Mouse (Mus musculus): ENCODE data around the gene Pmpcb. TPM values are rescaled to one million over a fixed set of nuclear protein-coding genes. Genes with fewer than 3 reads are reported as not detected.
A peak's percentile ranks its signal among the peaks of the same experiment; 100 is the strongest.
"Not testable (repeated sequence)": the region's sequence is repeated elsewhere in the genome, so short reads cannot be mapped to it uniquely, and the experiment has no call there.

Pmpcb gene
- 88.5 and 94.9 TPM in 2 replicates for polyA plus RNA-seq (2016; fragmentation: Nextera tagmentation; extraction: Ambion mirVana)

DNA sequence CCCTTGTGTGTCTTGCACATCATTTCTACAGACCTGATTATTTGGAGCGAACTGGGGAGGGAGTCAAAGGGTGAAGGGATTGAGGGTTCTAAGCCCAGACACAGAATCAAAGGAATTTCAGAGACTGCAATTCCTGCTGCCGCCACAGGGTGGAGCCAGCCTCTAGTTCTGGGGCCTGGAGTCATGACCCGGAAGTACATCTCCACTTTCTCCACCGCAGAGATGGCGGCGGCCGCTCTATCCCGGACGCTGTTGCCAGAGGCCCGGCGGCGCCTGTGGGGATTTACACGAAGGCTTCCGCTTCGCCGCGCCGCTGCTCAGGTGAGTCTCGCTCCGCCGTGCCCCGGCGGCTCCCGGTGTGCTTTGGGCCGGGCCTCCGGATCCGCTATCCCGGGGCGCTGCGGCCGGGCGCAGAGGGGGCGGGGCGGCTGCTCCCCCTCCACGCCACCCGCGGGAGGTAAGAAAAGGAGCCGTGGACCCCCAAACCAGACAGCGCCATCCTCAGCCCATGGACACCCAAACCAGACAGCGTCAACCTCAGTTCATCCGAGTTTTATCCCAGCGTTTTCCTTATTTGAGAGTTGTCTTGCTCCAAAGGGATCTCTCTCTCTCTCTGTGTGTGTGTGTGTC lies at the start of gene Pmpcb:
TSS of gene Pmpcb (plus strand) at position 186 of the 630 bp plus-strand sequence.
- Histone ChIP-seq H3K4me1 (peaks cover 46% of the 10 kb centered on the region), H3K4me2 (peak within 1 kb of the TSS; percentile 85), H3K27ac (peak within 1 kb of the TSS; percentile 89), H3K4me3 (replicated peaks) (peak within 1 kb of the TSS; percentile 93), H3K9me3 (no peaks in the 10 kb centered on the region), H3K27me3 (no peaks in the 10 kb centered on the region), H3K36me3 (replicated peaks) (peaks cover 35% of the 10 kb centered on the region), H3K9ac (peak within 1 kb of the TSS; percentile 86)
- ATAC-seq (ENCODE audit: low FRiP score): peak; percentile 67
- under 1% methylated on average over 42 of the region's 42 CpGs for WGBS

DNA sequence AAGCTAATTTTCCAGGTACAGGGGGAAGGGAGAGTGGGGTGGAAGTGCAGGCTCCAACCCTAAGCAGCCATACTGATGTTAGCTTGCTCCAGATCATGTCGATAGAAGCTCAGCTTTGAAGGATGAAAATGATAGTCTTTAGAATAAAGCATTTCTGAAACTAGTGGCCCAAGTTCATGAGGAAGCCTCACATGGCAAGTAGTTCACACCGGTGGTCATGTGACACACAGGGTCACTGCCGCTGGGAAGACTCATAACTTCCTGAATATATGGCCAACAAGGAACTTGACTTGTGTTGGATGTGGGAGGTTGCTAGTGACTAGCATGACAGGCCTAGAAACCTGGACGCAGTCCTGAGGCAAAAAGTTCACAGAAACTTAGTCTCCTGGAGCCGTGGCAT lies 44.7 kb upstream of the Pmpcb start:
- ATAC-seq (ENCODE audit: low FRiP score): no peak
- no peaks in the 10 kb centered on the region for H3K9me3 ChIP-seq
- 92% methylated on average over 5 of the region's 5 CpGs for WGBS
- no peaks in the 10 kb centered on the region for H3K4me1 ChIP-seq
- no peak overlapping the region for H3K4me2 ChIP-seq
- no peaks in the 10 kb centered on the region for H3K27me3 ChIP-seq
- no peak overlapping the region for H3K9ac ChIP-seq
- no peak overlapping the region for H3K27ac ChIP-seq
- H3K36me3 ChIP-seq (replicated peaks): peaks cover 14% of the 10 kb centered on the region
- no peak overlapping the region for H3K4me3 ChIP-seq (replicated peaks)

DNA sequence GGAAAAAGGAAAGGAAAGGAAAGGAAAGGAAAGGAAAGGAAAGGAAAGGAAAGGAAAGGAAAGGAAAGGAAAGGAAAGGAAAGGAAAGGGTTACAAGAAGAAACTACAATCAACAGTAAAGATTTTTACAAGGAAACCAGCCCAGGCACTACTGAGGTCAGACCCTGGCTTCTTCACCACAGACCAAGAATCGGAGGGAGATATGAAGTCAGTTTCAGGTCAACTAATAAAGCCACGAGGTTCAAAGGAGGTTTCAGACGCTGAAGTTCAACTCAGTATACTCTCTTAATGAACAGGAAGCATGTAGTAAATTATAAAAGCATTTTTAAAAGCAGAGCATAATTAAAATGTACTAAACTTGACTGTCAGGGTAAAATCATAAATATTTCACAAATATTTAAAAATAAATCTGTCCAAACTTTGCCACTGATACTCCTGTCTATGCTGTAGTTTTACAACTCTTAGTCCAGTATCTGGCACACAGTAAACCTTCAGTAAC lies 43.5 kb upstream of the Pmpcb start:
- H3K4me3 ChIP-seq (replicated peaks): no peak overlapping the region
- 89% methylated on average over 3 of the region's 3 CpGs for WGBS
- no peak overlapping the region for H3K9ac ChIP-seq
- no peaks in the 10 kb centered on the region for H3K9me3 ChIP-seq
- H3K4me2 ChIP-seq: no peak overlapping the region
- no peak for ATAC-seq (ENCODE audit: low FRiP score)
- no peaks in the 10 kb centered on the region for H3K27me3 ChIP-seq
- no peak overlapping the region for H3K27ac ChIP-seq
- H3K36me3 ChIP-seq (replicated peaks): peaks cover 13% of the 10 kb centered on the region
- no peaks in the 10 kb centered on the region for H3K4me1 ChIP-seq

DNA sequence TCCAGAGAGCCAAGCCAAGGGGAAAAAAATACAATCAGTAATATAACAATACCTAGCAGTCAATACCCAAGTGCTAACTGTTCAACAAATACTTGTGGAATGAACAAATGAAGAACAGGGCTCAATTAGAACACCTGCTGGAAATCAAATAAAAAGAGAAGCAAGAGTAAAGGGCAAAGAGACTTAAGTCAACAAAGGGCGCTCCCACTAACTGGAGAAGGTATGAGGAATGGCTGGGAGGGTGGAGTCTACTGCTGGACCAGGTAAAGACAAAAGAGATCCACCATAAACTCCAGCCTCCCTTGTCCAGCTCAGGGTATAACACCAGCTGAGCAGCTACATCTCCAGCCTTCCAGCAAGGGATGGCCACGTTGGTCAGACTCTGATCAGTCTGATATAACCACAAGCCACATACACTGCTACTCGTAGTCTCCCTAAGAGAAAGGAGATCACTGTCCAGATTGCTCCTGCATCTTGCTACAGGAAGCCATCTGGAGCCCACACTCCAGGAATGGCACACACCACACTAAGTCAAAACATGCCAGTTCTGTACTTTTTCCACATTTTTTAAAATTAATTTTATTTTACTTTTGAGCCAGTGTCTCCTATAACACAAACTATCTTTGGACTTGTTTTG lies 42.0 kb upstream of the Pmpcb start:
- Histone ChIP-seq H3K36me3 (replicated peaks) (no peaks in the 10 kb centered on the region), H3K9ac (no peak overlapping the region), H3K9me3 (no peaks in the 10 kb centered on the region), H3K4me2 (no peak overlapping the region), H3K4me3 (replicated peaks) (no peak overlapping the region), H3K27ac (no peak overlapping the region), H3K27me3 (no peaks in the 10 kb centered on the region), H3K4me1 (no peaks in the 10 kb centered on the region; the same call in 1 of the 2 replicates)
- ATAC-seq (ENCODE audit: low FRiP score): no peak
- WGBS: 89% methylated on average over 3 of the region's 3 CpGs

DNA sequence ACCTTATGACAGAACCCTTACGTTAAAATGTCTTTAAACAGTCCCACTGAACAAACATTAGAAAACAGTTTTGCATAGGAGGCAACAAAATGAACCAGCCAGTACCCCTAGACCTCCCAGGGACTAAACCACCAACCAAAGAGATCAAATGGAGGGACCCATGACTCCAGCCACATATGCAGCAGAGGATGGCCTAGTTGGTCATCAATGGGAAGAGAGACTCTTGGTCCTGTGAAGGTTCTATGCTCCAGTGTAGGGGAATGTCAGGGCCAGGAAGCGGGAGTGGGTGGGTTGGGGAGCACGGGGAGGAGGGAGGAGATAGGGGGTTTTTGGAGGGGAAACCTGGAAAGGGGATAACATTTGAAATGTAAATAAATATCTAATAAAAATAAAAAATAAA lies 37.4 kb upstream of the Pmpcb start:
- 85% methylated on average over 3 of the region's 3 CpGs for WGBS

DNA sequence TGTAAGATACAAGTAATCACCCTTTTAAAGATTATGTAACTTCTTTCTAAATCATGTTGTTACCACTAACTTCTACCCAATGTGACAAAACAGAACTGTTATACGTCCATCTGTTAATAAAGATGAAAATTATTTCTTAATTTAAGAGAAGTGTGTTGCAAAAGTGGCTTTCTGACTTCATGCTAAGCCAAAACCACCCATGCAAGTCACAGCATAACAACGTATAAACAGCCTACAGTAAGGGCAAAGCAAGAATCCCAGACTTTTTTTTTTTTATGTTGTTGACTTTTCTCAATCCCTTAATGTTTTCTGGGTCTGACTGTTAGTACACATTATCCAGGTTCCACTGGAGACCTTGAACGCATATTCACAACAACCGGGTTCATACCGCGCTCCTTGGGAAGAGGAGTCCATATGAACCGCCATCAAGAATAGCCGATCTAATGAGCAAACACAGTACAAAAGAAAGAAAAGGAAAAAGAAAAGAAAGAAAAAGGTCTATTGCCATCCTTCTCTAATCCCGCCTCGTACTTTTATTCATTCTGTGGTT lies 36.6 kb upstream of the Pmpcb start:
- H3K4me2 ChIP-seq: peak overlapping the region; percentile 61
- peak overlapping the region; percentile 68 for H3K4me3 ChIP-seq (replicated peaks)
- ATAC-seq (ENCODE audit: low FRiP score): no peak
- H3K9ac ChIP-seq: peak overlapping the region; percentile 65
- no peak overlapping the region for H3K27ac ChIP-seq
- WGBS: 8% methylated on average over 10 of the region's 10 CpGs
- no peaks in the 10 kb centered on the region for H3K36me3 ChIP-seq (replicated peaks)
- no peaks in the 10 kb centered on the region for H3K9me3 ChIP-seq
- H3K4me1 ChIP-seq: no peaks in the 10 kb centered on the region; the same call in 1 of the 2 replicates
- no peaks in the 10 kb centered on the region for H3K27me3 ChIP-seq

More for the DNA sequence above, 37.4 kb upstream of the Pmpcb start:
- not testable (repeated sequence) for H3K27me3 ChIP-seq; H3K27ac ChIP-seq; H3K9me3 ChIP-seq; H3K9ac ChIP-seq; H3K4me1 ChIP-seq; ATAC-seq (ENCODE audit: low FRiP score); H3K36me3 ChIP-seq (replicated peaks)
- H3K4me2 ChIP-seq: peak overlapping the region; percentile 51
- peak overlapping the region; percentile 24 for H3K4me3 ChIP-seq (replicated peaks)

DNA sequence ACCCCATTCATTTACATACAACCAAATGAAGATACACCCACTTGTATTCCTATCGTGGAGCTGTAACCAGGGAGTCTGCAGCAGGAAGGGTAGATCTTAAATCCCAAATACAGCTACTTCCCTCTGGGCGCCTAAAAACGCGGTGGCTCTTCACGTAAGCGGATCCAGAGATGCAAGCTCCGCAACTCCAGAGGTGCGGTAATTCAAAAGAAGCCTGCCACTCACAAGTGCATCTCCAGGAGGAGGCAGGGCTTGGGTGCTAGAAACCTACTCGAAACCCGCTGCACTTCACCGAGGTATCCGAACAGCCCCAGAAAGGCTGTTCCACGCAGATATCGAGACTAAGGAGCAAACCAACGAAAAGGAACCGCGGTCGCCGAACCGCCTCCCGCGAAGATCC lies 36.0 kb upstream of the Pmpcb start:
- Histone ChIP-seq H3K4me2 (peak overlapping the region; percentile 61), H3K36me3 (replicated peaks) (no peaks in the 10 kb centered on the region)

DNA sequence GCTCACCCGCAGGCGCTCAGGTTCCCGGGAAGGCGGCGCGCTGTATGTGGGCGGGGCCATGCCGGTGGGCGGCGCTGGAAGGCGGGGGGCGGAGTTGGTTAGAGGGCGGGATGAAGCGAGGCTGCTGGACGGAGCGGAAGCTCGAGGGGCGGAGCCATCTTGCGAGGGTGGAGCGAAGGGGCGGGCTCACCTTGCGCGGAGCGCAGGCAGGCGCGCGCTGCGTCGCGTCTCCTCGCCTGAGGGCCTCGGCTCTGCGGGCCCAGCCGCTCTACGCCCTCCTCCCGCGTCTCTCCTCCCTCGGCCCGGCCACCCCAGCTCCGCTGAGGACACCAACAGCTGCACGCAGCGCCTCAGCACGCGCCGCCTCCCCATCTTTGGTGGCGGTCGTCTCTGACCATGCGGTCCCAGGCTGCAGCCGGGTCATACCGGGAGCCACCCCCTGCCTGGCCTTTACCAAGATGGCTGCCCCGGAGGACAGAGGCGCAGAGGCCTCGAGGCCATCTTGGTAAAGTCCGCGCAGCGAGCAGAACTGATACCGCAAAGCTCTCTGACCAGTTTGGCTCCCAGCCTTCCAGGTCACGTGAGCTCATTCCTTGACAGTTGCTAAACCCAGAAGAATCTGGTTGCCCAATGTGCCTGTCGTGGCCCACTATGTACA lies 35.5 kb upstream of the Pmpcb start, which contains the start of gene Napepld:
TSS of gene Napepld (minus strand) at position 46 of the 658 bp plus-strand sequence.
- Histone ChIP-seq H3K36me3 (replicated peaks) (no peaks in the 10 kb centered on the region), H3K9me3 (no peaks in the 10 kb centered on the region), H3K4me1 (no peaks in the 10 kb centered on the region; the same call in 1 of the 2 replicates), H3K4me2 (peak within 1 kb of the TSS; percentile 61), H3K9ac (peak within 1 kb of the TSS; percentile 81), H3K4me3 (replicated peaks) (peak within 1 kb of the TSS; percentile 68), H3K27ac (peak within 1 kb of the TSS; percentile 97), H3K27me3 (no peaks in the 10 kb centered on the region)
- ATAC-seq (ENCODE audit: low FRiP score): peak; percentile 99
- whole genome bisulfite sequencing: under 1% methylated on average over 59 of the region's 59 CpGs

More for the DNA sequence above, 36.0 kb upstream of the Pmpcb start:
- under 1% methylated on average over 22 of the region's 22 CpGs for WGBS
- H3K9ac ChIP-seq: peak overlapping the region; percentile 65
- peak; percentile 75 for ATAC-seq (ENCODE audit: low FRiP score)
- peak overlapping the region; percentile 97 for H3K27ac ChIP-seq
- peak overlapping the region; percentile 68 for H3K4me3 ChIP-seq (replicated peaks)
- no peaks in the 10 kb centered on the region; the same call in 1 of the 2 replicates for H3K4me1 ChIP-seq
- no peaks in the 10 kb centered on the region for H3K27me3 ChIP-seq
- no peaks in the 10 kb centered on the region for H3K9me3 ChIP-seq

DNA sequence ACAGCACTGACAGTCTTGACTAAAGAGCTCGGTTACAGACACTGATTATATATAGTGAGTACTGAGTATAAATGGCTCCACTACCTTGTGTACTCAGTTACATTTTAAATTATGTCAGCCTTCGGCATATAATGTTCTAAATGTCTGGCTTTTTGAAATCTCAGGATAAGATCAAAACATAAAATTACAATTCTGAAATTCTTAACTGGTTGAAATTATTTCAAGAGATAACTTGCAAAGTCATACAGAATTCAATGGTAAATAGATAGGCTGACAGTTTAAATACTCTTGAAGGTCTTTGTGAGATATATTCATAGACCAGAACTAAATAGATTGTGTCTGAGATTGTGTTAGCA lies 35.0 kb upstream of the Pmpcb start:
- Histone ChIP-seq H3K4me2 (peak overlapping the region; percentile 61), H3K9ac (peak overlapping the region; percentile 81), H3K9me3 (no peaks in the 10 kb centered on the region), H3K27ac (peak overlapping the region; percentile 97), H3K36me3 (replicated peaks) (no peaks in the 10 kb centered on the region), H3K4me1 (no peaks in the 10 kb centered on the region; the same call in 1 of the 2 replicates), H3K4me3 (replicated peaks) (peak overlapping the region; percentile 68), H3K27me3 (no peaks in the 10 kb centered on the region)
- WGBS: 55% methylated on average over 2 of the region's 2 CpGs
- ATAC-seq (ENCODE audit: low FRiP score): no peak

DNA sequence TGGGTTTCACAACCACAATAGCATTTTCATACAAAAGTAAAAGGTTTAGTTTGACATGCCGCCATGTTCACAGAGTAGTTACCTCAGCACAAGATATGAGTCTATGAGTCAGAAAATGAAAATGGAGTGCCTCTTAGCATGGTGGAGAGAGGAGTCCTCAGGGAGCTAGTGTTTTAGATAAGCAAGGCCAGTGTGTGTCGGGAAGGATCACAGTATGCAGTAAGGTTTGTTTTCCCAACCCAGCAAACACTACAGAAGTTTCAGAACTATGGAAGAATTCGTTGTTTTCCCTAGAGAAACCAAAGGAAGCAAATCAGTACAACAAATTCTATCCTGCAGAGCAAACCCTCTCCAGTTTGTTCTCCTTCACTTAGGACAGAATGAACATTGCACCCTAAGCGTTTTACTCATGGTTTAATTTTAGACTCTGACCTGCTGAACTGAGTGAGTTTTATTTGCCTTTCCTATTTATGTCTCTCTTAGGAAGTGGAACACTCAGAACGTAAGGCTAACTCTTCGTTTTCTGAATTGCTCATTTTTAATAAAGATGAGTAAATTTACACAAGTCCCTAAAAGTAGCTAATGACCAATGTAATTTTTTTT lies 34.0 kb upstream of the Pmpcb start:
- no peak overlapping the region for H3K4me2 ChIP-seq
- no peak overlapping the region for H3K4me3 ChIP-seq (replicated peaks)
- H3K27me3 ChIP-seq: no peaks in the 10 kb centered on the region
- no peaks in the 10 kb centered on the region for H3K36me3 ChIP-seq (replicated peaks)
- no peaks in the 10 kb centered on the region; the same call in 1 of the 2 replicates for H3K4me1 ChIP-seq
- no peak overlapping the region for H3K27ac ChIP-seq
- ATAC-seq (ENCODE audit: low FRiP score): no peak
- H3K9ac ChIP-seq: no peak overlapping the region
- H3K9me3 ChIP-seq: no peaks in the 10 kb centered on the region
- 91% methylated on average over 6 of the region's 6 CpGs for WGBS

DNA sequence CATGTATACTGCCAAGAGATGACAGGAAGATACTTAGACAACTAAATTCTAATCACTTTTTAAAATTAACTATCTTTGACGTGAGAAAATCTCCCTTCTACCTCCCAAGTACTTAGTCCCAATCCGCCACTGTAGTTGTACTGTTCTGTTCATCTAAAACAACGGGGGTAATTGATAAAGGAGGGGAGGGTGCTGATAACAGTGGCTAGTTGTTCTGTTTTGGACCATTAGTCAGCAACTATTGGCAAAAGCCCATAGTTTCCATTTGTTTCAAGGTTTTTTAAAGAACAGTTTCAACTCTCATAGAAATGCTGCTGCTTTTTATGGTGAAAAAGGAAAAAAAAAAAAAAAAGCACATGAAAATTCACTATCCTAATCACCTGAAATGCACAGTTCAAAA lies 33.2 kb upstream of the Pmpcb start:
- H3K27me3 ChIP-seq: no peaks in the 10 kb centered on the region
- no peaks in the 10 kb centered on the region; the same call in 1 of the 2 replicates for H3K4me1 ChIP-seq
- H3K4me2 ChIP-seq: no peak overlapping the region
- no peak overlapping the region for H3K9ac ChIP-seq
- H3K27ac ChIP-seq: no peak overlapping the region
- H3K36me3 ChIP-seq (replicated peaks): no peaks in the 10 kb centered on the region
- H3K4me3 ChIP-seq (replicated peaks): no peak overlapping the region
- WGBS: 86% methylated on average over 3 of the region's 3 CpGs
- no peaks in the 10 kb centered on the region for H3K9me3 ChIP-seq
- no peak for ATAC-seq (ENCODE audit: low FRiP score)

DNA sequence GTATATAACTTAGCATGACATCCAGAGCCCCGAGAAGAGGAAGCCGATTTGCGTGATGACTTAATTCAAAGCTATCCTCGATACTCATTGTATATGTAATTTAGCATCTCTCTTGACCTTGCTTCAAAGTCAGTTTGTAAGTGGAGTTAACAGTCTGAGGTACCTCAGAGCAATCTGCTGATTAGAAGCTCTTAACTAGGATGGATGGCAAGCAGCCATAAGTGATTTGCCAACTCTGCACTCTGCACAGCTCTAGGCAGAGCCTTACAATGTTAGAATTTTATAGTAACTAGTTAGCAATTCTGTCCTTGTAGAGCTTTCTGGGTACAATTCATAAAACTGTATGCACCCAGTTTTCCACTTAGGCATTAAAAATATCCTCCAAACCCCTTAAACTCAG lies 30.4 kb upstream of the Pmpcb start:
- no peak overlapping the region for H3K4me2 ChIP-seq
- H3K4me3 ChIP-seq (replicated peaks): no peak overlapping the region
- H3K36me3 ChIP-seq (replicated peaks): no peaks in the 10 kb centered on the region
- no peaks in the 10 kb centered on the region for H3K27me3 ChIP-seq
- ATAC-seq (ENCODE audit: low FRiP score): no peak
- no peaks in the 10 kb centered on the region for H3K4me1 ChIP-seq
- no peaks in the 10 kb centered on the region; the same call in 1 of the 2 replicates for H3K9me3 ChIP-seq
- no peak overlapping the region for H3K9ac ChIP-seq
- 96% methylated on average over 4 of the region's 4 CpGs for WGBS
- H3K27ac ChIP-seq: no peak overlapping the region

All from forebrain, embryonic 12.5 days (tissue).